ENCODE assay signal across 20 mouse cellular contexts in the genomic region with DNA sequence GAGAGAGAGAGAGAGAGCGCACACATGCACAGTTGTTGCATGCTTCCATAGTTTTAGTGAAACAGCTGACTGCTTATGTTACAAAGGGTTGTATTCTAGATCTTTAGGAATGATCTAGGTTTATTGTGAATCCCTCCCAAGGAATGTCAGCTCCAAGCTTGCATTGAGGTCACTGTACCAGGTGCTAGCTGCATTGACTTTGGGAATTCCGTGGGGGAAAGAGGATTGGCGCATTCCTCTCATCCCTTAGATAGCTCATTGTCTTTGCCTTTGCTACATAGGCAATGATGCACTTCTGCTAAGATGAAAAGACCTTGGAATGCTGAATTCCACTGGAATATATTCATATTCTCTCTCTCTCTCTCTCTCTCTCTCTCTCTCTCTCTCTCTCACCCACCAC.
A peak's percentile ranks its signal among the peaks of the same experiment; 100 is the strongest.
DNase-seq lines count a peak whose midpoint lies in the region.
"Had no signal": no experiment of that assay in that cellular context is flagged by ENCODE, and none has a peak within 500 bp of the region (broad histone marks: within the 10 kb centered on the region; RNA-seq: fewer than 3 reads in every experiment).

No protein-coding gene starts in this region.

- peak; percentile 72 for DNase-seq in Muller cell, postnatal 12 days (ENCODE audit: inconsistent ontology term)
- DNase-seq in R1 (ENCODE audit: low read depth, low spot score) (peak; percentile 76), ZHBTc4 (ENCODE audit: low read depth, low spot score) (peak; percentile 66)
- peak; percentile 32 for DNase-seq in mesoderm, embryonic 11.5 days (ENCODE audit: low read depth, low spot score)
- DNase-seq in layer of hippocampus, adult 11-12 months (ENCODE audit: low spot score), result no peak
- no peak for DNase-seq in ovary, postnatal 14 days (ENCODE audit: low spot score)
- no peak for DNase-seq in kidney, postnatal 4 days
- DNase-seq in cerebellum, adult 11 months, result no peak
- DNase-seq: adrenal gland, adult 2 months; adrenal gland, adult 8-10 months; adrenal gland, postnatal 10 days; adrenal gland, postnatal 14 days; adrenal gland, postnatal 25 days; adrenal gland, postnatal 36 days; B cell, adult 2 months; cerebellum, adult 11-12 months; cerebellum, adult 18-20 months; cerebellum, adult 2 months; cerebellum, adult 8-10 months; cerebellum, adult 9-10 months had no signal

Comparison
In these comparisons a context has a peak if more than half of its experiments do, and no peak if none do; other contexts are left out.
1. DNase-seq: peak in Muller cell, postnatal 12 days (single experiment), R1 (single experiment), ZHBTc4 (single experiment) and mesoderm, embryonic 11.5 days (single experiment); none in layer of hippocampus, adult 11-12 months (single experiment), ovary, postnatal 14 days (single experiment), kidney, postnatal 4 days (0 of 2) and cerebellum, adult 11 months (single experiment).